Mouse (Mus musculus): ENCODE measurements around the gene Prmt7. TPM values are rescaled to one million over a fixed set of nuclear protein-coding genes. Genes with fewer than 3 reads are reported as not detected.

Prmt7 gene
- total RNA-seq (2014; rRNA removed): 9.7 and 9.9 TPM in 2 replicates
- polyA plus RNA-seq (2012; rRNA removed): 8.8 and 12.0 TPM in 2 replicates

- Histone ChIP-seq H3K27me3 (ENCODE audit: control insufficient read depth, insufficient read depth, low read length) (no peaks in the 10 kb centered on the region), H3K79me2 (ENCODE audit: control insufficient read depth, insufficient read depth, low read length) (no peaks in the 10 kb centered on the region; the same call in 1 of the 2 replicates), H3K36me3 (ENCODE audit: control insufficient read depth, insufficient read depth, low read length) (peaks cover 14% of the 10 kb centered on the region; the same call in 1 of the 2 replicates), H3K4me3 (ENCODE audit: insufficient read depth, low read depth, low read length) (peak within 1 kb of the TSS; percentile 73), H3K27ac (replicated peaks; ENCODE audit: insufficient read depth, low read depth, low read length) (peak within 1 kb of the TSS; percentile 82), H3K4me1 (ENCODE audit: control insufficient read depth, insufficient read depth, low read length) (peaks cover 2% of the 10 kb centered on the region; the same call in 1 of the 2 replicates), H3K9ac (ENCODE audit: low read depth, low read length) (peak within 1 kb of the TSS; percentile 88)
- WGBS: under 1% methylated on average over 52 of the region's 52 CpGs
- TF ChIP-seq CTCF (IDR thresholded peaks at IDR 0.05; ENCODE audit: low read depth, low read length): no peak
- TF ChIP-seq POLR2A (IDR thresholded peaks at IDR 0.05; ENCODE audit: extremely low read depth, insufficient read depth, low read length): peak; percentile 97
- peak; percentile 82 for DNase-seq (ENCODE audit: extremely low read depth, low read depth, low spot score)
Observed at GRCm38 (mm10) chr8:106210821-106211345, at the start of gene Prmt7, which contains the start of gene Slc7a6os. Prmt7 (plus strand) TSS chr8:106210936. Slc7a6os (minus strand) TSS chr8:106210935.

DNA sequence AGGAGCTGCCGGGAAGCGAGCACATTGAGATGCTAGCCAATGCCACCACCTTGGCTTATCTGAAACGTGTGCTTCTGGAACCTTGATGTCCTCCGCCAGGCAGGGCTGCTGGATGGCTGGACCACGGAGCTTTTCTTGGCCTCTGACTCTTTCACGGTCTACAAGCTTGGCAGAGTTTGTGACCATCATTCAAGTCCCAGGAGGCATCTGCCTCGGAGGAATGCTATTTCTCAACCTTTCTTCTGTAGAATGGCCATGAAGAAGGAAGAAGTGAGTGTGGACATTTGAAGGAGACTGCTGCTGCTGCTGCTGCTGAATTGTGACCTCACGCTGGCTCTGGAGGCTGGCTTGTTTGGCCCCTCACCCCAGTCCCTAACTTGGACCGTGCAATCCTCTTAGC is 47.5 kb upstream of the Prmt7 start:
- H3K4me3 ChIP-seq (ENCODE audit: insufficient read depth, low read depth, low read length): no peak overlapping the region
- H3K9ac ChIP-seq (ENCODE audit: low read depth, low read length): no peak overlapping the region
- 87% methylated on average over 9 of the region's 9 CpGs for WGBS
- H3K27me3 ChIP-seq (ENCODE audit: control insufficient read depth, insufficient read depth, low read length): no peaks in the 10 kb centered on the region
- no peak for DNase-seq (ENCODE audit: extremely low read depth, low read depth, low spot score)
- H3K79me2 ChIP-seq (ENCODE audit: control insufficient read depth, insufficient read depth, low read length): no peaks in the 10 kb centered on the region
- TF ChIP-seq CTCF (IDR thresholded peaks at IDR 0.05; ENCODE audit: low read depth, low read length) (no peak), POLR2A (IDR thresholded peaks at IDR 0.05; ENCODE audit: extremely low read depth, insufficient read depth, low read length) (no peak)
- no peak overlapping the region for H3K27ac ChIP-seq (replicated peaks; ENCODE audit: insufficient read depth, low read depth, low read length)
- peaks cover 3% of the 10 kb centered on the region; the same call in 1 of the 2 replicates for H3K36me3 ChIP-seq (ENCODE audit: control insufficient read depth, insufficient read depth, low read length)
- H3K4me1 ChIP-seq (ENCODE audit: control insufficient read depth, insufficient read depth, low read length): no peaks in the 10 kb centered on the region

GRCm38 (mm10) chr8:106165460-106165859 is 45.3 kb upstream of the Prmt7 start:
- peaks cover 11% of the 10 kb centered on the region for H3K27me3 ChIP-seq (ENCODE audit: control insufficient read depth, insufficient read depth, low read length)
- H3K36me3 ChIP-seq (ENCODE audit: control insufficient read depth, insufficient read depth, low read length): peaks cover 3% of the 10 kb centered on the region; the same call in 1 of the 2 replicates
- H3K4me1 ChIP-seq (ENCODE audit: control insufficient read depth, insufficient read depth, low read length): peaks cover 7% of the 10 kb centered on the region; the same call in 1 of the 2 replicates
- peak; percentile 53 for DNase-seq (ENCODE audit: extremely low read depth, low read depth, low spot score)
- H3K4me3 ChIP-seq (ENCODE audit: insufficient read depth, low read depth, low read length): no peak overlapping the region
- H3K79me2 ChIP-seq (ENCODE audit: control insufficient read depth, insufficient read depth, low read length): no peaks in the 10 kb centered on the region
- WGBS: 44% methylated on average over 4 of the region's 4 CpGs
- TF ChIP-seq POLR2A (IDR thresholded peaks at IDR 0.05; ENCODE audit: extremely low read depth, insufficient read depth, low read length): no peak
- peak; percentile 75 for TF ChIP-seq CTCF (IDR thresholded peaks at IDR 0.05; ENCODE audit: low read depth, low read length)
- H3K27ac ChIP-seq (replicated peaks; ENCODE audit: insufficient read depth, low read depth, low read length): no peak overlapping the region
- no peak overlapping the region for H3K9ac ChIP-seq (ENCODE audit: low read depth, low read length)

- Histone ChIP-seq H3K36me3 (ENCODE audit: control insufficient read depth, insufficient read depth, low read length) (no peaks in the 10 kb centered on the region), H3K4me3 (ENCODE audit: insufficient read depth, low read depth, low read length) (peak within 1 kb of the TSS; percentile 80), H3K79me2 (ENCODE audit: control insufficient read depth, insufficient read depth, low read length) (no peaks in the 10 kb centered on the region), H3K27ac (replicated peaks; ENCODE audit: insufficient read depth, low read depth, low read length) (no peak within 1 kb of the TSS), H3K4me1 (ENCODE audit: control insufficient read depth, insufficient read depth, low read length) (peaks cover 7% of the 10 kb centered on the region; the same call in 1 of the 2 replicates), H3K9ac (ENCODE audit: low read depth, low read length) (peak within 1 kb of the TSS; percentile 69), H3K27me3 (ENCODE audit: control insufficient read depth, insufficient read depth, low read length) (peaks cover 11% of the 10 kb centered on the region)
- no peak for TF ChIP-seq CTCF (IDR thresholded peaks at IDR 0.05; ENCODE audit: low read depth, low read length)
- TF ChIP-seq POLR2A (IDR thresholded peaks at IDR 0.05; ENCODE audit: extremely low read depth, insufficient read depth, low read length): no peak
- 2% methylated on average over 59 of the region's 59 CpGs for whole genome bisulfite sequencing
- no peak for DNase-seq (ENCODE audit: extremely low read depth, low read depth, low spot score)
Observed at GRCm38 (mm10) chr8:106168356-106169016, 42.2 kb upstream of the Prmt7 start, which contains the start of gene Slc7a6. Slc7a6 (plus strand) TSS chr8:106168857.

GRCm38 (mm10) chr8:106169017-106169933 is 41.5 kb upstream of the Prmt7 start:
- H3K4me1 ChIP-seq (ENCODE audit: control insufficient read depth, insufficient read depth, low read length): peaks cover 7% of the 10 kb centered on the region; the same call in 1 of the 2 replicates
- WGBS: 4% methylated on average over 53 of the region's 54 CpGs
- no peak for DNase-seq (ENCODE audit: extremely low read depth, low read depth, low spot score)
- no peak for TF ChIP-seq POLR2A (IDR thresholded peaks at IDR 0.05; ENCODE audit: extremely low read depth, insufficient read depth, low read length)
- TF ChIP-seq CTCF (IDR thresholded peaks at IDR 0.05; ENCODE audit: low read depth, low read length): no peak
- H3K79me2 ChIP-seq (ENCODE audit: control insufficient read depth, insufficient read depth, low read length): no peaks in the 10 kb centered on the region
- H3K36me3 ChIP-seq (ENCODE audit: control insufficient read depth, insufficient read depth, low read length): no peaks in the 10 kb centered on the region
- peaks cover 11% of the 10 kb centered on the region for H3K27me3 ChIP-seq (ENCODE audit: control insufficient read depth, insufficient read depth, low read length)
- H3K27ac ChIP-seq (replicated peaks; ENCODE audit: insufficient read depth, low read depth, low read length): no peak overlapping the region
- peak overlapping the region; percentile 80 for H3K4me3 ChIP-seq (ENCODE audit: insufficient read depth, low read depth, low read length)
- H3K9ac ChIP-seq (ENCODE audit: low read depth, low read length): peak overlapping the region; percentile 69
